Mouse (Mus musculus): ENCODE data around the gene Umps.

DNA sequence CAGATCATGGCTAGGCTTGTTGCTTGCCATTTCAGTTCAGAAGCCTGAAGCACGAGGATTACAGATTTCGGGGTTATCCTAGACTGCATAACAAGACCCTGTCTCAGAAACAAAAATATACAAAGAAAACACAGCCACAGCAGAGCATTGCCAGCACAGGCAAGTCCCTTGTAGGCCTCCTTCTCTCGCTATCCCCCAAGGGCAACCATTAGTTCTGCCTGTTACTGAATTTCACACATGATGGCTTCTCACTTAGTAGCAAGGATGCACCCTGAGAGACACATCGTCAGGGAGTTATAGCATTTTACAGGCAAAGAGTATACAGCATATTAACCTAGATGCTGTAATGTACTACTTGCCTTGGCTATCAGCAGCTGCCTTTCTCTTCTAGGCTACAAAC, 58.6 kb downstream of the Umps start:
- TF ChIP-seq MAX (IDR thresholded peaks at IDR 0.05; ENCODE audit: low read length): no peak
- TF ChIP-seq EP300 (IDR thresholded peaks at IDR 0.05; ENCODE audit: low read depth in 1 of 2, low read length in 2 of 2): no peak
- no peak for TF ChIP-seq GATA1 (IDR thresholded peaks at IDR 0.05; ENCODE audit: low read depth, low read length)
- no peak for TF ChIP-seq USF1 (IDR thresholded peaks at IDR 0.05; ENCODE audit: low read depth, low read length)
- TF ChIP-seq E2F4 (IDR thresholded peaks at IDR 0.05; ENCODE audit: borderline replicate concordance, low read depth, low read length): no peak
- no peak for TF ChIP-seq MYB (IDR thresholded peaks at IDR 0.05; ENCODE audit: low read depth, low read length)

Measured in MEL (cell line).